Mouse (Mus musculus): ENCODE results near the gene Gm11077. TPM values are rescaled to one million over a fixed set of nuclear protein-coding genes. Genes with fewer than 3 reads are reported as not detected.

Gm11077 gene
- not detected in 2 replicates for polyA plus RNA-seq (2014; fragmentation: Nextera tagmentation; extraction: Ambion mirVana)

GRCm38 (mm10) chr6:140729272-140729671 is at the start of gene Gm11077:
Gene Gm11077 (plus strand): TSS chr6:140729284.
- H3K4me3 ChIP-seq (ENCODE audit: low read depth, low read length): no peak within 1 kb of the TSS
- H3K36me3 ChIP-seq (ENCODE audit: control insufficient read depth, insufficient read depth, low read length): no peaks in the 10 kb centered on the region
- no peaks in the 10 kb centered on the region for H3K4me1 ChIP-seq (replicated peaks; ENCODE audit: control insufficient read depth, insufficient read depth, low read length)
- H3K9me3 ChIP-seq (ENCODE audit: control insufficient read depth, low read length): no peaks in the 10 kb centered on the region
- no peak within 1 kb of the TSS for H3K27ac ChIP-seq (ENCODE audit: low read depth, low read length)
- no peak for DNase-seq (ENCODE audit: low spot score)
- H3K27me3 ChIP-seq (replicated peaks; ENCODE audit: control insufficient read depth, insufficient read depth, low read length): no peaks in the 10 kb centered on the region; the same call in 1 of the 2 replicates
- H3K9ac ChIP-seq (ENCODE audit: low read depth, low read length): no peak within 1 kb of the TSS
- no peak within 1 kb of the TSS for H3K4me2 ChIP-seq
- ATAC-seq (replicated peaks; ENCODE audit: low FRiP score): no peak
- whole genome bisulfite sequencing: 91% methylated on average over 5 of the region's 5 CpGs

- Histone ChIP-seq H3K27me3 (replicated peaks; ENCODE audit: control insufficient read depth, insufficient read depth, low read length) (no peaks in the 10 kb centered on the region), H3K9me3 (ENCODE audit: control insufficient read depth, low read length) (no peaks in the 10 kb centered on the region), H3K4me2 (no peak overlapping the region), H3K36me3 (ENCODE audit: control insufficient read depth, insufficient read depth, low read length) (no peaks in the 10 kb centered on the region), H3K4me1 (replicated peaks; ENCODE audit: control insufficient read depth, insufficient read depth, low read length) (peaks cover 4% of the 10 kb centered on the region; the same call in 1 of the 2 replicates), H3K9ac (ENCODE audit: low read depth, low read length) (no peak overlapping the region), H3K27ac (ENCODE audit: low read depth, low read length) (no peak overlapping the region), H3K4me3 (ENCODE audit: low read depth, low read length) (no peak overlapping the region)
- WGBS: 55% methylated on average over 7 of the region's 7 CpGs
- DNase-seq (ENCODE audit: low spot score) (no peak), ATAC-seq (replicated peaks; ENCODE audit: low FRiP score) (no peak)
Observed at GRCm38 (mm10) chr6:140680713-140681112, 48.4 kb upstream of the Gm11077 start.

GRCm38 (mm10) chr6:140682829-140683228 is 46.3 kb upstream of the Gm11077 start:
- Histone ChIP-seq H3K4me1 (replicated peaks; ENCODE audit: control insufficient read depth, insufficient read depth, low read length) (peaks cover 4% of the 10 kb centered on the region; the same call in 1 of the 2 replicates), H3K27ac (ENCODE audit: low read depth, low read length) (no peak overlapping the region), H3K36me3 (ENCODE audit: control insufficient read depth, insufficient read depth, low read length) (no peaks in the 10 kb centered on the region), H3K4me2 (no peak overlapping the region), H3K4me3 (ENCODE audit: low read depth, low read length) (no peak overlapping the region), H3K27me3 (replicated peaks; ENCODE audit: control insufficient read depth, insufficient read depth, low read length) (no peaks in the 10 kb centered on the region), H3K9me3 (ENCODE audit: control insufficient read depth, low read length) (no peaks in the 10 kb centered on the region), H3K9ac (ENCODE audit: low read depth, low read length) (no peak overlapping the region)
- ATAC-seq (replicated peaks; ENCODE audit: low FRiP score): no peak; the same call in 1 of the 2 replicates
- 28% methylated on average over 13 of the region's 13 CpGs for WGBS
- no peak for DNase-seq (ENCODE audit: low spot score)

GRCm38 (mm10) chr6:140684403-140684802 is 44.7 kb upstream of the Gm11077 start:
- no peak for ATAC-seq (replicated peaks; ENCODE audit: low FRiP score)
- Histone ChIP-seq H3K27me3 (replicated peaks; ENCODE audit: control insufficient read depth, insufficient read depth, low read length) (no peaks in the 10 kb centered on the region), H3K36me3 (ENCODE audit: control insufficient read depth, insufficient read depth, low read length) (no peaks in the 10 kb centered on the region), H3K4me2 (no peak overlapping the region), H3K9ac (ENCODE audit: low read depth, low read length) (no peak overlapping the region), H3K9me3 (ENCODE audit: control insufficient read depth, low read length) (no peaks in the 10 kb centered on the region), H3K4me1 (replicated peaks; ENCODE audit: control insufficient read depth, insufficient read depth, low read length) (peaks cover 4% of the 10 kb centered on the region; the same call in 1 of the 2 replicates), H3K4me3 (ENCODE audit: low read depth, low read length) (no peak overlapping the region), H3K27ac (ENCODE audit: low read depth, low read length) (no peak overlapping the region)
- WGBS: 76% methylated on average over 11 of the region's 11 CpGs
- DNase-seq (ENCODE audit: low spot score): no peak

- no peak overlapping the region for H3K4me3 ChIP-seq (ENCODE audit: low read depth, low read length)
- ATAC-seq (replicated peaks; ENCODE audit: low FRiP score): no peak
- no peak for DNase-seq (ENCODE audit: low spot score)
- WGBS: 84% methylated on average over 16 of the region's 16 CpGs
- no peaks in the 10 kb centered on the region for H3K9me3 ChIP-seq (ENCODE audit: control insufficient read depth, low read length)
- H3K27me3 ChIP-seq (replicated peaks; ENCODE audit: control insufficient read depth, insufficient read depth, low read length): no peaks in the 10 kb centered on the region
- H3K4me1 ChIP-seq (replicated peaks; ENCODE audit: control insufficient read depth, insufficient read depth, low read length): no peaks in the 10 kb centered on the region
- no peak overlapping the region for H3K9ac ChIP-seq (ENCODE audit: low read depth, low read length)
- H3K27ac ChIP-seq (ENCODE audit: low read depth, low read length): no peak overlapping the region
- no peaks in the 10 kb centered on the region for H3K36me3 ChIP-seq (ENCODE audit: control insufficient read depth, insufficient read depth, low read length)
- H3K4me2 ChIP-seq: no peak overlapping the region
Observed at GRCm38 (mm10) chr6:140689617-140690404, 39.3 kb upstream of the Gm11077 start.

GRCm38 (mm10) chr6:140692160-140692559 is 36.9 kb upstream of the Gm11077 start:
- Histone ChIP-seq H3K9ac (ENCODE audit: low read depth, low read length) (no peak overlapping the region), H3K4me1 (replicated peaks; ENCODE audit: control insufficient read depth, insufficient read depth, low read length) (no peaks in the 10 kb centered on the region), H3K9me3 (ENCODE audit: control insufficient read depth, low read length) (no peaks in the 10 kb centered on the region), H3K27me3 (replicated peaks; ENCODE audit: control insufficient read depth, insufficient read depth, low read length) (no peaks in the 10 kb centered on the region), H3K4me3 (ENCODE audit: low read depth, low read length) (no peak overlapping the region), H3K36me3 (ENCODE audit: control insufficient read depth, insufficient read depth, low read length) (no peaks in the 10 kb centered on the region), H3K4me2 (no peak overlapping the region), H3K27ac (ENCODE audit: low read depth, low read length) (no peak overlapping the region)
- DNase-seq (ENCODE audit: low spot score) (no peak), ATAC-seq (replicated peaks; ENCODE audit: low FRiP score) (no peak)
- 83% methylated on average over 6 of the region's 6 CpGs for WGBS

- no peak for ATAC-seq (replicated peaks; ENCODE audit: low FRiP score)
- DNase-seq (ENCODE audit: low spot score): no peak
Observed at GRCm38 (mm10) chr6:140696192-140696879, 32.7 kb upstream of the Gm11077 start.

GRCm38 (mm10) chr6:140697994-140698393 is 31.1 kb upstream of the Gm11077 start:
- ATAC-seq (replicated peaks; ENCODE audit: low FRiP score) (no peak), DNase-seq (ENCODE audit: low spot score) (no peak)
- Histone ChIP-seq H3K4me3 (ENCODE audit: low read depth, low read length) (no peak overlapping the region), H3K9ac (ENCODE audit: low read depth, low read length) (no peak overlapping the region), H3K27me3 (replicated peaks; ENCODE audit: control insufficient read depth, insufficient read depth, low read length) (no peaks in the 10 kb centered on the region), H3K4me2 (no peak overlapping the region), H3K36me3 (ENCODE audit: control insufficient read depth, insufficient read depth, low read length) (no peaks in the 10 kb centered on the region), H3K27ac (ENCODE audit: low read depth, low read length) (no peak overlapping the region), H3K9me3 (ENCODE audit: control insufficient read depth, low read length) (no peaks in the 10 kb centered on the region), H3K4me1 (replicated peaks; ENCODE audit: control insufficient read depth, insufficient read depth, low read length) (no peaks in the 10 kb centered on the region)
- WGBS: 87% methylated on average over 11 of the region's 11 CpGs

More at GRCm38 (mm10) chr6:140696192-140696879, 32.7 kb upstream of the Gm11077 start:
- Histone ChIP-seq H3K9me3 (ENCODE audit: control insufficient read depth, low read length) (no peaks in the 10 kb centered on the region), H3K27me3 (replicated peaks; ENCODE audit: control insufficient read depth, insufficient read depth, low read length) (no peaks in the 10 kb centered on the region), H3K4me1 (replicated peaks; ENCODE audit: control insufficient read depth, insufficient read depth, low read length) (no peaks in the 10 kb centered on the region), H3K4me3 (ENCODE audit: low read depth, low read length) (no peak overlapping the region), H3K27ac (ENCODE audit: low read depth, low read length) (no peak overlapping the region), H3K36me3 (ENCODE audit: control insufficient read depth, insufficient read depth, low read length) (no peaks in the 10 kb centered on the region), H3K9ac (ENCODE audit: low read depth, low read length) (no peak overlapping the region), H3K4me2 (no peak overlapping the region)
- WGBS: 73% methylated on average over 12 of the region's 12 CpGs

All from liver, embryonic 11.5 days (tissue).